Mouse (Mus musculus) cerebellum, postnatal 36 days (tissue): Measurements from ENCODE around the gene Fam174a.

ENCODE experiments used
- DNase-seq, 2 experiments: peaks; one replicate each; pipeline ENCODE4 v3.0.0; 2021 to 2022; ENCODE audit warnings: mixed read lengths in 2 of 2

Fam174a gene

DNA sequence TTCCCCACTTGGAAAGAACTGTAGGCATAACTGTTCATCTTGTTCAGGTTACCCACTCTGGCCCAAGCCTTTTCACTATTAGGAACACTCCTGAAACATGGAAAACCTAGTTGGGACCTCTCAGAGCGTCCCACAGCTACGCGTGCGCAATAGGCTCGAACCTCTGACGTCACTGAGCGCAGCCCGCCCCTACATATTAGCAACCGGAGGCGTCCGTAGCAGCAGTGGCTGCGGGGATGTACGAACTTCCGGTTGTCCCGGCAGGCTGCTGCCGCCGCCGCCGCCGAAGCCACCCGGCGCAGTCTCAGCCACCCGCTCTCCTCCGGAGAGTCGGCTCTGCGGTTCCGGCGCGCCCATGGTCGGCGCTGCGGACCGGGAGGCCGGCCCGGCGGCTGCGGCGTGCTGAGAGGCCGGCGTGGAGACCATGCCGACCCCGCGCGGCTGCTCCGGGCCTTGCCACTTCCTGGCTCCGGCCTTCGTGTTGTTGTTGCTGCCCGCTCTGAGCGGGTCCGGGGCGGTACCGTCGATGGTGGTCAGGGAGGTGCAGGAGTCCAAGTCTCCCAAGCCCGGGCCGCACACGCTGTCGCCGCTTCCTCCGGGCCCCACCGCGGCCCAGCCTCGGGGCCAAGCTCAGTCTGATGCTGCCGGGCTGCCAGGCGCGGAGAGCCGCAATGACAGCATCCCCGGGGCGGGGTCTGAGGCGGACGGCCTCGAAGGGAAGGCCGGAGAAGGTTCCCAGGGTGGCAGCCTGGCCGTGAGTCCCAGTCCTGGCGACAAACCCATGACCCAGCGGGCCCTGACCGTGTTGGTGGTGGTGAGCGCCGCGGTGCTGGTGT lies at the start of gene Fam174a:
TSS of gene Fam174a (plus strand) at position 231 of the 836 bp plus-strand sequence.
- peak; percentile 91 to 93 for DNase-seq

DNA sequence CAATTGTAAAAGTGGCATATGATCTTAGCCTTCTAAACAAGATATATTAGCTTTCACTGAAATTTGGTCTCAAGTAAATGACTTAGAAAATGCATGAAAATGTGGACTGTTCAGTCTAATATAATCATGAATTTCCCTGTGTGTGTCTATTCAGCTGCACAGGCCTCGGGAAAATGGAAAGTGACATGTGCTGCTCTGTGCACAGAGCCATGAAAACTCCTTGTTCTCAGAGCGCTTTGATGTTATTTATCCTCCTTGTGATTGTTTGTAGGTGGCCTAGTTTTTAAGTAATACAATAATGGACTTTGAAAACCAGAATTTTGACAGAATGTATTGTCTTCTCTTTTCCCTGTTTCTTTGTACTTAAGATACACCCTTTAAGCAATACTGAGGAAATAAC lies 49.6 kb upstream of the Fam174a start:
- DNase-seq, result no peak

DNA sequence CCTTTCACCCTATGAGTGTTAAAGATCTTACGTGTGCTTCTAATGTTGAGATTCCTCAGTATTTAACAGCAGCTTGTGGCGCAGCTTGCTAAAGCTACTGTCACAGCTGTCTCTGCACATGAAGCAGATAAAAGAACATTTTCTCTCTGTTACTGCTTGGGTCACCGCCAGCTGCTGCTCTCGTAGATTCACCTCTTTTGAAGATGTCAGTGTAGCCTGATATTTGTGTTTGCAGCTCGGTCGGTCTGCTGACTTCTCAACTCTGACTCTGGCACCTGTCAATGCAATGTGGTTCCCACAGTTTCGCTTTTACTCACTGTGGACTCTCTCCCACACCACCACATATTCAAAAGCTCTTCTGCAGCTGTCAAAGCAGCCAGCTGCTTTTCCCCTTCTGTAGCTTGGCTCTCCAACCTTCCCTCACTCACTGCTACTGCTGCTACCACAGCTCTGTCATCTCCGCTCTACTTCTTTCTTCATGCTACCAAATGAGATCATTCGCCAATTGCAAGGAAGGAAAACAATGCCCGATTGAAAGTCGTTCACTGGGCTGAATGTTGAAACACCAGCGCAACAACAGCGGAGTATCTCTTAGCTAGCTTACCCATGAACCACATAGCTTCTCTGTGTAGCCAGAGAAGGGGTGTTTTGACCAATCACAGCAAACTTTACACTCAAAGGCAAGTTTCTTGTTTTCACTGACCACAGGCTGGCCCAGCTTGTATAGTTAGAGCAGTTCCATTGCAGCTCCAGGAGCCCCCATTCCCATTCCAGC lies 45.3 kb upstream of the Fam174a start:
- no peak for DNase-seq

DNA sequence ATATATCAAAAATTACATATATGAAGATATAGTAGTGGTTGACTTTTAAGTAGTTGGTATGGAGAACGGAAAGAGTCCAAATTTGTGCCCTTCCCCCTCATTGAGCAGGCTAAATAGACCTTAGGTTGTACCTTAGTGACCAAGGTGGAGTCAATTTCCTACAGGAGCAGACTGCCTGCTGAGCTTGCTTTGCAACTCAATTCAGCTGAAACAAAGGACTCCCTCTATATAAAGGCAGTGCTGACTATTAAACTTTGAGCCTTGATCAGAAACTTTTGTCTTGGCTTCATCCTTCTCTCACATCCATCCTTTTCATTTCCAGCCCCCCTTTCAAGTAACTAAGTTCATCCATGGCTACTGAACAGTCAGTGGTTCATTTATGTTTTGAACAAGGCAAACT lies 40.1 kb upstream of the Fam174a start:
- DNase-seq, result no peak

DNA sequence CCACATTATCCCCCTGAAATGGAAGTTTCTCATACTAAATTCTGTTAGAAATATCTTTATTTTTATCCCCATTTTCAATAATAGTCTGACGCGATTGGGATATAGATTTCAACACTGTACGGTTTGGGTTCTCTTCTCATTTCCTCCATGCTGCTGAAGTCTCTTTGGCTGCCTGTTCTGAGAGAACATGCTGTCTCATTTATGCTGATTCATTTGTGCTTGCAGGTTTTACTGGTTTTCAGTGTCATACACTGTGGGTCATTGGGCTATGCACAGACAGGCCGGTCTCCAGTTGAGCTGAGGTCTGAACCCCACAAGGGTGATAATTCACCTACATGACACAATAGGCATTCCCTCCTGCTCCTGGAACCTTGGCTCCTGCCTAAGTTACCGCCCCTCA lies 5.1 kb upstream of the Fam174a start:
- no peak for DNase-seq

DNA sequence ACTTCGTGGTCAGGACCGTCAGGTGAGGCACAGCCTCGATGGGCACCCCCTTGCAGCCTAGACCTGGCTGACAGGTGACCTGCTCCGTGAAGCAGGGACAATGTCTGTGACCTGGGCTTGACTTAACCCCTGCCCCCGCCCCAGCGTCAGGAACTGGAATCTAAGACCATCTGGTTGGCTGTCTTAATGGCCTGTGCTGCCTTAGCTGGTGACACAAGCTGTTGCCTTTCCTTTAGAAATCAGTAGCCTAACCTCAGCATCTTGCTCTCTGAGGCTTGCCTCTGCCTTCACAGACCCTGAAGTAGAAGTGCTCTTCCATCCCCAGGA lies 769 bp downstream of the Fam174a start:
- peak in 1 of 2 experiments; percentile 61 for DNase-seq

DNA sequence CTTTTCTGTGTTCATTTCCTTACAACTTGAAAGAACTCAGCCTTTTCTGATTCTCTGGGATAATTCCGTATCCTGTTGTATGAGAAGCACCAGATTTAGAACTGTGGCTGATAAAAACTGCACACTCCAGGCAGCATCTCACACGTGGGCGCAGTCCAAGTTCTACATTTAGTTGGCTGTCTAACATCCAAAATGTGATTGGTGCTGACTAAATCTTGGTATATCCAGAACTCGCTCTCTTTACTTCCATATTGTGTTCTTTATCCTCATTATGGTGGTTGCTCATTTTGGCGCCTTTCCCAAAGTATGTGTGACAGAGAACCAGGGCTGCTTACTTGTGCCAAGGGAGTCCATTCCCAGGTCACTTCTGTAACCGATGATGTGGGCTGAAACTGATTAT lies 2.6 kb downstream of the Fam174a start:
- peak; percentile 12 to 26 for DNase-seq

DNA sequence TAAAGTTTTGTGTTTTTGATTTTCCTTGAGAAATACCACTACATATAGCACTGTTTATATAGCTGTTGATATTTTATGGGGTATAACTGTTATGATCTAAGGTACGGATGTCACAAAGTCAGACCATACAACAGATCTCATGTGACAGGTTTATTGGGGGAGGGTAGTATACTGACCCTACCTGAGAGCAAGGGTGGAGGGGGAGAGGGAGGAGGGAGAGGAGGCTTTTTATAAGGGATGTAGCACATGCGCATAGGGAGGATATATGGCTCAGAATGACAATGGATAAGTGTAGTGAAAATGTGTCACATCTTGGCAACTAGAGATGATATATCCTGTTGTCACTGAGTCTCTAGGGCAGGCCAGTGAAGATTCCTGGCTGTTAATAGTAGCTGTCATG lies 8.8 kb downstream of the Fam174a start:
- no peak for DNase-seq

DNA sequence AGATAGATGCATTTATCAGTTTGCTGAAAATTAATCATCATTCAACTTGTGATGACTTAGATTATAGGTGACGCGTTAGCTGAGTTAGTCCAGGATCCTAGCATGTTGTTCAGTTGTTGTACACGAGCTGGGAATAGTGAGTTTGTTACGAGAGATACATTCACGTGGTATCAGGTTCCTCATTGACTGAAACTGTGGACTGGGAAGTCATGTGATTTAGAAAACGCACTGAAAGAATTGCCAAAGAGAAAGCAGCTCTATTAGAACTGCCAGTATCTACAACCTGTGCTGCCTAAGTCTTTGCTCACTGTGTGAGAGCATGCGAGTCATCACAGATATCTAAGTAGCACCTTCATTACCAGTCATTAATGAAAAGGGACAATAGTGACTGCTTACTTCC lies 9.6 kb downstream of the Fam174a start:
- no peak for DNase-seq

DNA sequence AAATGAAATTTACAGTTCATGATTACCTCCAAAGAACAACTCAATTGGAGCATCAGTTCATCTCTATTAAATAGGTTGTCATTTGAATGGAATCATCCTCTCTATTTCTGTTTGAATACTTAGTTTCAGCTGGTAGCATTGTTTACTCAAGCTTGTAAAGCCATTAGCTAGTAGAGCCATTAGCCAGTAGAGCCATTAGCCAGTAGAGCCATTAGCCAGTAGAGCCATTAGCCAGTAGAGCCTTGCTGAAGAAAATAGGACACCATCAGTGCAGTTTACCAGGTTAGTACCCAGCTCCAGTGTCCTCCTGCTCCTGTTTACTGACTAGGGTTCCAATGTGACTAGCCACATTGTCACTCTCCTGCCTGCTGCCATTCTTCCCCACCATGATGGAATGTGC lies 13.4 kb downstream of the Fam174a start:
- DNase-seq, result no peak

DNA sequence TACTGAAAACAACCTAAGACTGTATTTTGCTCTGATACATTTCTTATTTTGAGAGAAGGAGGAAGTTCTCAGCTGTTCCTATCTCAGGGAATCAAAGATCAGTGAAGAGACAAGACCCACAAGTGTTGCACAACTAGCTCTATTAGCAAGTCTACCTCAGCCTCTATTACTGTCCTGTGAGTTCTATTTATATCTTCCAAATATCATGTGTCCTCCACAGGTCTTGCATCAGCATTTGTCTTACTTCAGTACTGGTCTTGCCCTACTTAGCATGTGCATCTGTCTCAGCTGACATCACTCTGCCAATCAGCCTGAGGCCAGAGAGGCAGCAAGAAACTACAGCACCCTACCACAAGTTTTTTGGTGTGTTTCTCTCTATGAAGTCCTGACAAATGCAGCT lies 26.2 kb downstream of the Fam174a start:
- DNase-seq, result no peak

DNA sequence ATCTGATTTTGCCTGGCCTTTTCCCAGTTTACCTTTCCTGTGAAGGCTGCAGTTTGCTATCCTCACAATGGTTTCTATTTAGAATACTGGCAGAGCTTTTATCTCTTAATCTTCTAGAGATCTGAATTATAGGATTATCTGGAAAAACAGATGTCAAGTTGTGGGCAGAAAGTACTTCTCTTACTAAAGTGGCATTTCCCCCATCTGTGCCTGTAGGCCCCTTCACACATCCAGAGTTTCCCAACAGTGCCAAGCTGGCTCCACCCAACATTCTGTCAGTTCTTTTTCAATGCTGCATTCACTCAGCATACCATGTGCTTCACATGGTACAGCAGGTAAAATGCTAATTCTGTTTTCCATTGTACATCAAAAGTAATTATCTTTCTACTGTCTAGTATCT lies 28.8 kb downstream of the Fam174a start:
- no peak for DNase-seq

DNA sequence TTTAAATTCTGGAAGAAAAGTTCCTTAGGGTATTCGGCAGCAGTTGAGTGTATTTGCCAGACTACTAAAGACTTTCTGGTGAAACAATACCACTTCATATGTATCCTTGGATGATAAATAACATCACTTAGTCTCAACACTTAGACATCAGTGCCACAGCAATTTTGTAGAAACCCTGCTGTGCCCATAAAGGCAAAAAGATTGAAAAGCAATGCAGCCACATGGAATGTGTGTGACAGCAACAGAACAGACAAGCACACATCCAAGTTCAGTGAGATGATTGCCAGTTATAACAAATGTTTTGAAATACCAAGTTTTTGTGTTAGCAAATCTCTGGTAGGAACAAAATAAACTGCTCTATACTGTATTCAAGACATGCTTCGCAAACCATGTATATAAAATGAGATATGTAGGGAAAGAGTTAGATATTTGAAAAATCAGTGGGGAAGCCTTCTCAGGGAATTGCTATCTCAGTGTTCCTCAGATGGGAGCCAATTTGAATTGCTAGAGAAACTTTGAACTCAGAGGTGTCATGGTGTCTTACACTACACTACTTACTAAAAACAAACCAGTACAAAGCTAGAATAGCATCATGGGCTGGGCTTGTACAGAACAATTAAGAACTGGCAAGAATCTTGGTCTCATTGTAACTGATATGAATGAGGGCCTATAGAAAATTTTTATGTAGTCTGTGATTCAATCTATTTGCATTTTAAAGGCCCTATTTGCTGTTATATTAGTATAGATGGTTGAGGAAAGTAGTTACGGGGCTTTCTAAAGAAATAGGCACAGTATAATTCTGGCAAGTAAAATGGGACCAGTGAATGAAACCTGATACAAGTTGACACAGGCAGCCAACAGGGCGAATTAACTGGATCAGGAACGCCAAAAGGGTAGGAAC lies 30.4 kb downstream of the Fam174a start:
- DNase-seq, result no peak

DNA sequence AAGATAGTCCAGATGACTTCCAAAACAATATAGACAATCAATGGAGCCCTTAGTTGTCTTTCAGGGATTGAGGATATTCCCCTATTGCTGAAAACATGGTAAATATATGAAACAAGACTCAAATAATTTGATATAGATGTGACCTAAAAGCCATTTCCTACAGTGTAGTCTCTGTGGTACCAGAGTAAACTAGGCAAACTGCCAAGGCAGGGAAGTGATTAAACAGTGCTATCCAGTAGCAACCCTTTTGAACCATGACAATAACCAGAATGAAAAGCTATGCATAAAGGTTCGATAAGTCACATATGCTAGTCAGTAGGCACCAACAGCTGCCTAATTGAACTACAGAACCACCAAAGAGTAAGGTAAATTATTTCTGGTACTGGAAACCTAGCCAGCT lies 40.7 kb downstream of the Fam174a start:
- no peak for DNase-seq

DNA sequence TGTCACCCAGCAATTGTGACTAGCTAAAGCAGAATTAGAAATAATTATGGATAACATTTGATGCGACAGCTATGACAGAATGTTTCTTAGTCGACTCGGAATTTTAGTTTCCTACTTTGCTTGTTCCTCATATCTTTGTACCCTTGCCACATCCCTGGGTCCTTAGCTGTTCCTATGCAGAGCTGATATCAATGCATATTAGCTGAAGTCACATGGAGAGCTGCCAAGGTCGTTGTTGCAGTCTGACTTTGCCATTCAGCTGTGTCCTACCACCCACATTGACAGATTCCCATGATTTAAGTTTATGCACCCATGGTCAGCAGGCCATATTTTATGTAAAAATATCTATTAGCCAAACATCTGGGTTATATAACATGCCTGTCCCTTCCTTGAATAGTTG lies 43.5 kb downstream of the Fam174a start:
- DNase-seq, result no peak

DNA sequence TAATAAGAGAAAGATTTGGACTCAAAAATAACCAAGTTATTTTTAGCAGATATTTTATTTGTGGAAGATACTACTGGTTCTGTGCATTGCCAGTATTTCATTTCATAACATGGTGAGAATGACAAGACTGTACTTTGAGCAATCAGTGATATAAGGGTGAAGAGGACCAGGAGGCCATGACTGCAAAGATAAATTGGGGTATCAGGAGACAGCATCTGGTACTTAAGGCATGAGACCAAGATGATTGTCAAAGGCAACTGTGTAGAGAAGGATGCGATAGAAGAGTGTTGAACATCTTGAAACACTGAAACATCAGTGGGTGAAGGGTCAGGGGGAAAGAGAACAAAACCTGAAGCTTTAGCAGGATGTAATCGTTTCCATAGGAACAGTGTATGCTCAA lies 50.3 kb downstream of the Fam174a start:
- no peak for DNase-seq

DNA sequence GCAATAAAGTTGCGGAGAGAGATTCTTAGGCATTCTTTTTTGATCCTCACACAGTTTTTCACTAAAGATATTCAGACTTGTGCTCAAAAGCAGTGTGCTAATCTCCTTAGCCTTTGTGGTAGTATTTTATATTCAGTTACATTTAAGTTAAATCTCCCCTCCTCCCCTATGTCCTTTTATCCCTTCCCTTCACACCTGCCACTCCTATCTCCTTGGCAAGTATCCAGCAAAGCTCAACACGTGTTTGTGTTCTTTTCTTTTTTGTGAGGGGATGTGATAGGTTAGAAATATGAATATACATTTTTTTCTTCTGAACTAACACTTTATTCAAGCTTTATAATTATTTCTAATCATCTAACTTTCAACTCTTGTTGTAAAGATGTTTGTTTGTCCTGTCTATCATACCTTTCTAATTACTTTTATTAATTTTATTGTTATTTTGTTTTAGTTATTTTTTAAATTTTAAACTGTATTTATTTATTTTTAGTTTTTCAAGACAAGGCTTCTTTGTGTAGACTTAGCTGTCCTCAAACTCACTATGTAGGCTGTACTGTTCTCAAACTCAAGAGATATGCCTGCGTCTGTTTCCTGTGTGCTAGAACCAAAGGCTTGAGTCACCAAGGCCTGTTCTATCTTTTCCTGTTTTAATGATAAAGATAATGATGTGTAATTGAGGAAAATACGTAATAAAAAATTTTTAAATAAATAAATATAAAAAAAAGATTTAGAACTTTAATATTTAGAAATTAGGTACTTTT lies 53.4 kb downstream of the Fam174a start:
- no peak for DNase-seq

DNA sequence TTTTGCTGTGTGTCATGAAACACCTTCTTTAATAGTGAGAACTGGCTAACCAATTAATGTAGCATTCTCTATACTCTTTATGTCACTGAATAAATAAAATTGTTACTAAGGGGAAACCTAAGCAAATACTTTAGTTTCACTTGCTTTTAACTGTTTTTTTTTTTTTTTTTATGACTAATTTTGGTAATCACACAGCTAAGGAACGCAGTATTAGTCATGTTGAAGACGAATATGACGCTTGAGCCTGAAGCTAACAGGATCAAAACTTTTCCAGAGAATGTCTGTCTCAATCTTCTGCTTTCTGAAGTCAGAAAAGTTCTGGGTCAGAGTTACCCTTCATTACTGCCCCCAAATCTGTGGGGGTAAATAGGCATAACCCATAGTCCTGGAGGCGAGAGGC lies 54.3 kb downstream of the Fam174a start:
- DNase-seq, result no peak

DNA sequence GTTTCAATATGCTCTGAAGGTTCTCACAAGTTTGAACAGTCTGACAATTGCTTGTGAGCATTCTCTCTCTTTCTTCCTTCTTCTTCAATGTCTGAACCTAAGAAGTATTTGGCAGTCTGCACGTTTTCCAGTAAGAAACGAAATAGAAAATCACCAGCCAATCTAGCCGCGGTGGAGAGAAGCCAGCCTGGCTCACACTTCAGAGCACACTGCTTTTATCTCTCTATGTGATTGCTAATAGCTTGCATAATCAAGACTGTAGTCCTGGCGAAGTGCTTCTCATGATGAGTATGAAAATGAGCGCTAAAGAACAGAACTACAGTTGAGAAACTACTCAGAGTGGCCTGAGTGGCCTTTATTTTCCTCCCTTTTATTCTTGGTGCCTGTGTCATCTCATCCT lies 62.0 kb downstream of the Fam174a start:
- DNase-seq, result no peak

DNA sequence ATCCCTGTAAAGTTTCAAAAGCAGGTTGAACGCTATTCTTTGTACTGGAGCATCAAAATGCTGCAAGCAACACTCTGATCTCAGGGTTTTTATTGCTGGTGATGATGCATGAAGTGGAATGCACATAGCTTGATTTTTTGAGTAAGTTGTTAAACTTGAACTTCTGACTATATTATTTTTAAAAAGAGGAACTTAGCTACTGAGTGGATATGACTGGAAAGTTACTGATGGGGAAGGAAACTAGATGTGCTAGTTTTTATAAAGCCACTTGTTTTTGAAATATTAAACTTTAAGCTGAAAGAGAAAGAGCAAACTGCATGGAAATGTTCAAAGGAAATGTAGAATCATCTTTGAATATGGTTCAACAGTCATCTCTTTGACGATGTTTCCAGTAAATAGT lies 67.6 kb downstream of the Fam174a start:
- no peak for DNase-seq
